Mouse (Mus musculus) kidney, adult 2 months (tissue): ENCODE data around the gene Retreg3. TPM values are rescaled to one million over a fixed set of nuclear protein-coding genes. Genes with fewer than 3 reads are reported as not detected.

Experiments
- DNase-seq: peaks from one replicate; pipeline ENCODE4 v3.0.0; 2021
- H3K27ac ChIP-seq: fragments of 200-500 bp; 2 replicates; pipeline ENCODE4 v1.5.1; 2012; ENCODE audit warnings: low read depth, low read length, control low read depth, inconsistent platforms; ENCODE audit not compliant: insufficient read depth
- H3K27me3 ChIP-seq: fragments of 200-500 bp; replicated peaks from 2 replicates; pipeline ENCODE4 v1.6.1; 2012; ENCODE audit warnings: mild to moderate bottlenecking, moderate library complexity, low read length, inconsistent platforms; ENCODE audit not compliant: control insufficient read depth, insufficient read depth
- H3K36me3 ChIP-seq: fragments of 200-500 bp; 2 replicates; pipeline ENCODE4 v1.6.1; 2012; ENCODE audit warnings: mild to moderate bottlenecking, moderate library complexity, low read length, inconsistent platforms; ENCODE audit not compliant: control insufficient read depth, insufficient read depth
- H3K4me1 ChIP-seq: fragments of 200-500 bp; 2 replicates; pipeline ENCODE4 v1.6.1; 2011; ENCODE audit warnings: low read length; ENCODE audit not compliant: control insufficient read depth, insufficient read depth
- H3K4me3 ChIP-seq: fragments of 200-500 bp; 2 replicates; pipeline ENCODE4 v1.5.1; 2011; ENCODE audit warnings: mild to moderate bottlenecking, low read depth, low read length, control low read depth; ENCODE audit not compliant: insufficient read depth
- CTCF ChIP-seq: fragments of 200-500 bp; conservative IDR thresholded peaks from 2 replicates; pipeline ENCODE4 v1.5.1; 2011; ENCODE audit warnings: low read depth, mild to moderate bottlenecking, control low read depth, low read length, moderate library complexity, mixed read lengths; ENCODE audit not compliant: insufficient read depth, insufficient read length
- POLR2A ChIP-seq: fragments of 200-500 bp; IDR thresholded peaks from one replicate; pipeline ENCODE4 v1.6.1; 2011; ENCODE audit warnings: low read depth, low read length, control low read depth
- WGBS: fragments of 180-500 bp; shearing (Covaris S2); methylation state at CpG from one replicate; pipeline ENCODE4 v1.1.7; 2018; 5-methylcytosine and 5-hydroxymethylcytosine counted together
- polyA plus RNA-seq: library from polyadenylated mRNA; depleted of rRNA; stranded (reverse); fragments of >200 nt; gene quantifications from 2 replicates; pipeline ENCODE4 v1.2.3, GENCODE M21; 2012

Retreg3 gene
- polyA plus RNA-seq, 1 experiment, result 60.0 TPM

DNA sequence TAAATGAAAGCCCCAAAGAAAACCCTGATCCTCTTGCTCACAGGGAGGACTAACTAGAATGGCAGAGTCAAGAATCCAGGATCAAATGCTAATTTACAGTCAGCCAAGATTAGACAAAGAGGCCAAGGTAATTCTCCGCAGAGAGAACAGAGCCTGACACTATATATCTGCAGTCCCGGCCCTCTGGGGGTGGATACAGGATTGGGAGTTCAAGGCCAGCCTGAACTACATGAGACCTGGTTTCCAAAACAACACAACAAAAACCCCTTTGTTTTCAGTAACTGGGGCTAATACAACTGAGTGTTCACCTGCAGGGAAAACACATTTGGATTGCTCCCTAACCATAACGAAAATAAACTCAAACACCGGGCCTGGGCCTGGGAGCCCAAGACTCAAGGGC is 55.2 kb downstream of the Retreg3 start:
- DNase-seq, result no peak
- Histone ChIP-seq H3K36me3 (no peaks in the 10 kb centered on the region), H3K27ac (peak overlapping the region; percentile 79), H3K4me3 (no peak overlapping the region), H3K27me3 (no peaks in the 10 kb centered on the region), H3K4me1 (peaks cover 10% of the 10 kb centered on the region)
- 82% methylated on average over 4 of the region's 4 CpGs for WGBS
- TF ChIP-seq POLR2A (no peak), CTCF (no peak)

- no peak for TF ChIP-seq POLR2A
- no peak for TF ChIP-seq CTCF
- DNase-seq, result peak; percentile 43
- H3K4me1 ChIP-seq, result peaks cover 10% of the 10 kb centered on the region
- WGBS, result 25% methylated on average over 12 of the region's 12 CpGs
- H3K36me3 ChIP-seq, result no peaks in the 10 kb centered on the region
- H3K27ac ChIP-seq, result peak overlapping the region; percentile 79
- H3K4me3 ChIP-seq, result no peak overlapping the region
- H3K27me3 ChIP-seq, result no peaks in the 10 kb centered on the region
These were observed 55.9 kb downstream of the Retreg3 start for GRCm38 (mm10) chr11:101063676-101064327.

GRCm38 (mm10) chr11:101062971-101063675 is 56.6 kb downstream of the Retreg3 start:
- TF ChIP-seq CTCF, result no peak
- TF ChIP-seq POLR2A, result no peak
- Histone ChIP-seq H3K4me1 (peaks cover 10% of the 10 kb centered on the region), H3K27me3 (no peaks in the 10 kb centered on the region), H3K36me3 (no peaks in the 10 kb centered on the region), H3K27ac (peak overlapping the region; percentile 79), H3K4me3 (no peak overlapping the region)
- 58% methylated on average over 14 of the region's 14 CpGs for WGBS
- no peak for DNase-seq

DNA sequence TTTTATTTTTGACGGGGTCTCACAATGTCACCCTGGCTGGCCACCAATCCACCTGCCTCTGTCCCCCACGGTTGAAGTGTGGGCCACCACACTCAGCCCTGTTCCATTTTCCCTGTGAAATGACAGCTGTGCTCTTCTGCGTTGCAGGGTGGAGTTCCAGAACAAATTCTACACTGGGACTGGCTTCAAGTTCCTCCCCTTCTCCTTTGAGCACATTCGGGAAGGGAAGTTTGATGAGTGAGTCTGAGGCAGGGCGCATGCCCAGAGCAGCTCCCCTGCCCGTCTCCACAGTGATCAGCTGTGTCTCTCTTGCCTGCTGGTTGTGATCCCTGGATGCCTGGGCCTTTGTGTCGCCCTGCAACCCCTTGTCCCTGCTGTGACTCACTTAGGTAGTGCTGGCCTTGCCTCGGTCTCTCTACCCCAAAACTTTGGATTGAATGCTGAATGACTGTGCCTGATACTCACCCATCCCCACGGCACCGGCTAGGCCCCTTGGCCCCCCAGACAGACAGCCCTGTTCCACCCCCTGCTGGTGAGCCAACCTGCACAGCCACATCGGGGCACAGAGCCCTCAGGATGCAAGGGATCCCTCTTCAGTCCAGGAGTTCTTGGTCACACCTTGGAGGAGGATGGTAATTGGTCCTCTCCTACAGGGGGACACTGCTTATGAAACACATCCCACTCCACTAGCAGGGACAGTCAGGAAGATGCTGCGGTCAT is 57.4 kb downstream of the Retreg3 start:
- H3K4me3 ChIP-seq, result no peak overlapping the region
- TF ChIP-seq CTCF (no peak), POLR2A (no peak)
- 75% methylated on average over 12 of the region's 12 CpGs for WGBS
- no peaks in the 10 kb centered on the region for H3K27me3 ChIP-seq
- peak; percentile 50 for DNase-seq
- peaks cover 9% of the 10 kb centered on the region for H3K4me1 ChIP-seq
- H3K36me3 ChIP-seq, result no peaks in the 10 kb centered on the region
- H3K27ac ChIP-seq, result 0 out of 2 replicates have a peak overlapping the region, but pooled peaks have one; percentile 9

- Histone ChIP-seq H3K27me3 (no peaks in the 10 kb centered on the region), H3K4me3 (no peak overlapping the region), H3K4me1 (peaks cover 6% of the 10 kb centered on the region; the same call in 1 of the 2 replicates), H3K36me3 (no peaks in the 10 kb centered on the region), H3K27ac (no peak overlapping the region)
- TF ChIP-seq POLR2A (no peak), CTCF (no peak)
- DNase-seq, result no peak
- WGBS, result 93% methylated on average over 5 of the region's 5 CpGs
These were observed 58.6 kb downstream of the Retreg3 start for GRCm38 (mm10) chr11:101061049-101061448.

DNA sequence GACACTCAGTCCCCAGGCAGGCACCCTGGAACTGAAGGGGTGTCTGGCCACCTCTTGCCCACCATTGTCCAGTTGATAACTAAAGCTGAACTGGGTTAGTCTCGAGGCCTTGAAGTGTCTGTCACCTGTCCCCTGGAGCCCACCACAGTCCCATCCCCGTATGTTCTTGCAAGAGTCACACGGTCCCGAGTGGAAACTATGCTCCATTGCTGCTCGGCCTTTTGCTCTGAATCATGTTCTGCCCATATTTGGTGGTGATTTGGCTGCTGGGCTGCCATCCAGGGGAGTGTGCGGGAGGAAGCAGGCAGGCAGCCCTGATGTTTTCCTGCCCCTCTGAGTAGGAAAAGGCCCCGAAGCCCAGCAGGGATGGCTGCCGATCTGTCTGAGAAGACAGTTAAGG is 59.6 kb downstream of the Retreg3 start:
- H3K4me1 ChIP-seq, result peaks cover 6% of the 10 kb centered on the region; the same call in 1 of the 2 replicates
- no peak overlapping the region for H3K4me3 ChIP-seq
- no peaks in the 10 kb centered on the region for H3K27me3 ChIP-seq
- peak overlapping the region; percentile 86 for H3K27ac ChIP-seq
- H3K36me3 ChIP-seq, result no peaks in the 10 kb centered on the region
- 36% methylated on average over 8 of the region's 8 CpGs for WGBS
- TF ChIP-seq CTCF (no peak), POLR2A (no peak)
- DNase-seq, result peak; percentile 76

DNA sequence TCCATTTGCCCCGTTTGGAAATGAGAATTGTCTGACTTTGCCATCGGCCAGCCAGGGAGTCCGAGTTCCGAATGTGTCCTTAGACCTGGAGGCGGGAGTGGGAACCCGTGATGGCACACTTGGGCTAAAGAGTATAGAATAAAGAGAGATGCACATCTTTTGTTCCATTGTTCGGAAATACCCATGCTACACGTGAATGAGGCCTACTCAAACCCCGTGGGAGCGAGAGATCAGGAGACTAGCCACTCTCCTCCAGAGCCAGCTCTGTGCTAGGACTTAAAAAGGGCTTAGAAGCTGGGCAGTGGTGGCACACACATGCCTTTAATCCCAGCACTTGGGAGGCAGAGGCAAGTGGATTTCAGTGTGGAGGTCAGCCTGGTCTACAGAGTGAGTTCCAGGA is 60.2 kb downstream of the Retreg3 start:
- no peaks in the 10 kb centered on the region for H3K27me3 ChIP-seq
- no peak for DNase-seq
- no peaks in the 10 kb centered on the region for H3K36me3 ChIP-seq
- no peak for TF ChIP-seq POLR2A
- TF ChIP-seq CTCF, result no peak
- H3K27ac ChIP-seq, result peak overlapping the region; percentile 83; the same call in 1 of the 2 replicates
- H3K4me3 ChIP-seq, result no peak overlapping the region
- WGBS, result 83% methylated on average over 10 of the region's 10 CpGs
- H3K4me1 ChIP-seq, result peaks cover 6% of the 10 kb centered on the region; the same call in 1 of the 2 replicates
